Mouse (Mus musculus): ENCODE results near the gene Abcc8. TPM values are rescaled to one million over a fixed set of nuclear protein-coding genes. Genes with fewer than 3 reads are reported as not detected.
A peak's percentile ranks its signal among the peaks of the same experiment; 100 is the strongest.

Abcc8 gene
- total RNA-seq, 2 experiments from 2014 or later, result 3.2 to 6.2 TPM

GRCm38 (mm10) chr7:46161615-46162014 lies 18.2 kb downstream of the Abcc8 start:
- intact Hi-C loops (cut with DNase I), result no loop called here
- DNase-seq, result no peak

- intact Hi-C loops (cut with DNase I), result no loop called here
- DNase-seq, result no peak
Measured at GRCm38 (mm10) chr7:46157746-46158145, 22.1 kb downstream of the Abcc8 start.

DNA sequence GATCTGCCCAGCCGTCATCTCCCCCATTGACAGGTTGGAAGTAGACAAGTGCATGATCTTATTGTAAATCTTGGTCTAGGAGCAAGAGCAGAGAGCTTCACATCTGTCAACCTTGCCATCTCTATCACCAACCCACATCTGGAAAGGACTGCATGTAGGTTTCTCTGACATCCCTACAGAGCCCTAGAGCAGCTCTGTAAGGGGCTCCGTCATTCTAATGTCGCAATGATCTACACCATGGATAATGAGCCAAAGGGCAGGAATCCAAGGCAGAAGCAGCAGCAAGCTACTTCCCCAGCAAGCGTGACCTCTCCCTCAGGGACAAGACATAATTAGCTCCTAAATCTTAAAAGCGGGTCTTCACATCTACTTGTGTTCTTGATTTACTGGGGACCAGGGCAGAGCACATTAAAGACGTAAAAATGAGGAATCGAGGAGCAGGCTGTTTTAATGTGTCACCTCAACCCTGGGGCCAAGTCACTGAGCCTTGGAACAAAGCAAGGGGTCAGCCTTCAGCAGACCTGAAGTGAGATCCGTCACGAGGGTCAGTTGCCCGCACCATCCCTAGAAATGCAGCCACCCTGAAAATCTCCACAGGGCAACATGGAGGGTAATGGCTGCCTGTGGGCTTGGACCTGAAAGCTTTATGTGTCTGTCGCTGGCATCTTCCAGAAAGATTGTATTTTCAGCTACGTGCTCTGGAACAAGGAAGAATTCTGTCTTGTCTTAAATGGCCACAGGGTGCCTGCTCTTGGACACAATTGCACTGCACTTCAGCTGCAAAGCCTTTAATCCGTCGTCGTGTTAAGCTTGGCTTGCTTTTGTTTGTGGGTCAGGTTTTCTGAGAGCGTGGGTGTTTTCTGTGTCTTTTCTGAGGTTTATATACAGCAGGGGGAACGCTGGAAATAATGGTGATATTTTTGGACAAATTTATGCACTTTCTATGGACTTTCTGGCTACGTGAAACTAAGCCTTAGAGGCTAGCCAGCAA lies 25.0 kb downstream of the Abcc8 start:
- no peak for DNase-seq
- intact Hi-C loops (cut with DNase I), result no loop called here

DNA sequence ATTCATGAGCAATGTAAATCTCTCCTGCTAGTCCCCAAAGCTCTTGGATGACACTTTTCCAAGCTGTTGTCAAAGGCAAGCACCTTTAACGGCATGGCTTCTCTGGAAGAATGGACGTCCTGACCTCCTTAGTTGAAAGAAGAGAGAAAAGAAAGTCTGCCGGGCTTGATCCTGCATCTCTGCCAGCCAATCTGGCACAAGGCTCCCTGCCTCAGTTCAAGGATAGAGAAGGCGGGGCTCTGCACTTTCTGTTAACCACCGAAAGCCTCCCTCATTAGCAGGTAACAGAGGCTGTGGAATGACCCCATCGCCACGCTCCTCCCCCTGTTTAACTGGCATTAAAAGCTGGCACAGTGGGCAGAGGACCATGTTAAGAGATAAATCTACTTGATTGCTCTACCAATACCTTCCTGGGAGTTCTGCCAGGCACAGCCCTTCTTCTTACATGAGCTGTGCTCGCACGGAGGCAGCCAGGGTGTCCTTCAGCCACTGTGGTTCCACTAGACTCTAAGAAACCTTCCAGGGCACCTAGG lies 26.9 kb downstream of the Abcc8 start:
- intact Hi-C loops (cut with DNase I), result no loop called here
- no peak for DNase-seq

DNA sequence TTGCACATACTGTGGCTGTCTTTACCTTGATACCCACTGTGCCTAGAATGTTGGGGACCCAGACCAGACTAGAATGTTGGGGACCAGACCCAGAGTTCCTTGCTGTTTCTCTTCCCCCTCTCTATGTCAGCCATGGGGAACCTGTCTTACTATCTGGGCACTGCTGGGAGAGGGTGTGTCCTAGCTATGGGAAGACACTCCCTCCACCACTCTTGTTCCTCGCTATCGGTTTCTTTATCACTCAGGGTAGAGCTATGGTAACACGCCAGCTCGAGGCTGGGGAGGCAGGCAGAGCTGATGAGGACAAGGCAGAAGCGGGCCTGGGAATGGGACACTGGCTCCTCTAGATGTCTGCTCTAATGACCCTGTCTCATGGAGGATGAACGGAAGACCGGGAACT lies 32.4 kb downstream of the Abcc8 start:
- DNase-seq, result no peak
- intact Hi-C loops (cut with DNase I), result no loop called here

- DNase-seq, result no peak
- intact Hi-C loops (cut with DNase I), result no loop called here
Measured at GRCm38 (mm10) chr7:46146675-46147308, 33.0 kb downstream of the Abcc8 start.

DNA sequence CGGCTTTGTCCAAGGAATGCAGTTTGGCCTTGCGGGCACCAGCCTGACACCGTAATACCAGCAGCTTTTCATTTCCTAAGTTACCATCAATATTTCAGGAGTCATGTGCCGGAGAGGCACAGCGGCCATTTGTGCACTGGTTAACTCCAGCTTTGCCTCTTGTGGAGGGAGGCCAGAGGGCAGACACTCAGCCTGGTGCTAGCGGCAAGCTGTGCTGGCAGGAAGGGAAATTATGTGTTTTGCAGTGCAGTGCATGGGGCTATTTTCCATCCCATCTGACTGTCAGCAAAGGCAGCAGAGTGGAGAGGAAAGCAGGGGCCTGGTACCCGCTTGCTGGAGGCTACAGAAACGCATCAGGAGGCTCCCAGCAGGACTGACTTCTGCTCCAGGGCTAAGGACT lies 35.8 kb downstream of the Abcc8 start:
- intact Hi-C loops (cut with DNase I), result no loop called here
- no peak for DNase-seq

DNA sequence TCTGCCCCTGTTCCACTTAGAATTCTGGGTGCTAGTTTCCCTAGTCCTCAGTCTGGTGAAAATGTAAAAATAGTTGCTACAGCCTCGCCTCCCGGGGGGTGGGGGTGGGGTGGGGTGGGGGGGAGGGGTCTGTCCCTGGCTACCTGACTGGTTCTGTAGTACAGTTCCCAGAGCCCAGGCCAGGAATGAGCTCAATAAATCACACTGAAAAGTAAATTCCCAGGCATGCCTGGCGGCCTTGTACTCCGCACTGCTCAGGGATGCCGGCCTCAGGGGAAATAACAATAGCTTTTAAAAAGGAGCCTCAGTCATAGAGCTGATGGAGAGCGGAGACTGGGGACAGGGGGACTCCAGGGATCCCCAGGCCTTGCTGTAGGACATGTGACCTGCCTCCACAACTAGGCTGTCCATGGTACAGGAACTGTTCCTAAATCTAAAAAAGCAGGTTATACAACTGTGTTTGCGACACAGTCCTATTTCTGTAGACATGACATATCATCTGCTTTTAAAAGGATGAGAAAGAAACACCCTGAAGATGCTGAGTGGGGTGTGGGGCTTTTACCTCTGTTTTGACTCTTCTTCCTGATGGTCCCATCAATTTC lies 41.4 kb downstream of the Abcc8 start:
- DNase-seq, result no peak
- intact Hi-C loops (cut with DNase I), result no loop called here

DNA sequence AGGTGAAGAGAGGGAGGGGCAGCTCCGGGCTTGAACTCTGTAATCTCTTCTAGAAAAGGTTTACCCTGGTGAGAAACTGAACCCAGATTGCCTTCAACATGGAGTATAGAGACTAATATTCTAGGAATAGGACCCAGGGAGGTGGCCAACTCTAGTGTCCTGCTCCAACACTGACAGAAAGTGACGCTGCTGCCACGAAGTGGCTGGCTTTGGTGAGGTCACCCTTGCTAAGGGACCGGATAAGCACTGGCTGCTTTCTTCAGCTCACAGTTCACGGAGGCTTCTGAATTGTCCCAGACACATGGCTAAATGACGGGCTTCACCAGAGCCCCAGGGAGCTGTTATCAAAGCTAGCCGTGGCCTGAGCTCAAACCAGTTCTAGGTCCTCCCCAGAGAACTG lies 46.0 kb downstream of the Abcc8 start:
- intact Hi-C loops (cut with DNase I), result loop anchor here (2.0 kb wide), 1 partner anchor 33 kb away; the partner anchor contains the start of gene Kcnj11
- DNase-seq, result no peak

- no peak for DNase-seq
- intact Hi-C loops (cut with DNase I), result loop anchor here (2.0 kb wide), 1 partner anchor 31 kb away; the partner anchor contains the start of gene Kcnj11
Measured at GRCm38 (mm10) chr7:46132229-46132628, 47.6 kb downstream of the Abcc8 start.

- intact Hi-C loops (cut with DNase I), result loop anchor here (2.0 kb wide), 1 partner anchor 31 kb away; the partner anchor contains the start of gene Kcnj11
- DNase-seq, result no peak
Measured at GRCm38 (mm10) chr7:46131806-46132205, 48.0 kb downstream of the Abcc8 start.

GRCm38 (mm10) chr7:46131266-46131665 lies 48.6 kb downstream of the Abcc8 start:
- no peak for DNase-seq
- intact Hi-C loops (cut with DNase I), result no loop called here

GRCm38 (mm10) chr7:46130723-46131122 lies 49.1 kb downstream of the Abcc8 start:
- intact Hi-C loops (cut with DNase I), result no loop called here
- DNase-seq, result no peak

DNA sequence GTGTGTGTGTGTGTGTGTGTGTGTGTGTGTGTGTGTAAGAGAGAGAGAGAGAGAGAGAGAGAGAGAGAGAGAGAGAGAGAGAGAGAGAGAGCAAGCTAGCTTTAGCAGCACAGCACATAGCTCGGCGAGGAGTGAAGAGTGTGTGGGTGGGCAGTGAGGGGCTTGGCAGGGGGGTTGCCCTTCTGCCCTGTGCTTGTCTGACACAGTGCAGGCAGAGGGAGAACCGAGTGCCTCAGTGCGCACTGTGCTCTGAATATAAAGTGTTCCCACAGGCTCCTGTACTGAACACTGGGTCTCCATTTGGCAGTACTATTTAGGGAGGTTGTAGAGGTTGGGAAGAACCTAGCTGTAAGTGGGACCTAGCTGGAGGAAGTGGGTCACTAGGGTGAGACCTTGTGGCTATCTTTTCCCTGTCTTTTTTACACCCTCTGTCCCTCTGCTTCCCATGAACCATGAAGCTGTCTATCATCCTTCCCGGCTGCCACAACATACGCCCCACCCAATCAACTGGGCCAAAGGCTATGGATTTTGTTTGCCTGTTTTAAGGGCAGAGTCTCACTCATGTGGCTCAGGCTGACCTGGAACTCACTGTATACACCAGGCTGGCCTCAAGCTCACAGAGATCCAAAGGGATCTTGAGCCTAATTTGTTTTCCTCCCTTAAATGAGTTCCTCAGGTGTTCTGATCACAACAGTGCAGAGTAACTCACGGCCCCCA lies 50.2 kb downstream of the Abcc8 start:
- intact Hi-C loops (cut with DNase I), result no loop called here
- no peak for DNase-seq

GRCm38 (mm10) chr7:46128196-46128595 lies 51.6 kb downstream of the Abcc8 start:
- intact Hi-C loops (cut with DNase I), result no loop called here
- DNase-seq, result no peak

DNA sequence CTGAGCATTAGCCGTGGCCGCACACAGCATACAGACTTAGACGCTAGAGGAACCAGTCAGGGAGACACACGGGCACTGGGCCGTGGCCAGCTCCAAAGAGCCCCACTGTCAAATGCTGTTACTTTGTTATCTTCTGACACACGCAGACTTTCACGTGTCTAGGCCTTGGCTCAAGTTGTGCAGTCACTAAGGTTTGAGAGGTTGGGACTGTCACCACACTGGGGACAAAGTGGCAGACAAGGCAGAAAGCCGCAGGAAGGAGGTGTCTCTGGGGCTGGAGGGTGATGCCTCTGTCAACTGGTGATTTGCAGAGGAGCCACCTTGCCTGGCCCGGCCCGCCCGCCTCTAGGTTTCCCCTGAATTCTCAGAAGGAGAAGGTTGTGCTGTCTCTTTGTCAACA lies 54.5 kb downstream of the Abcc8 start:
- no peak for DNase-seq
- intact Hi-C loops (cut with DNase I), result no loop called here

DNA sequence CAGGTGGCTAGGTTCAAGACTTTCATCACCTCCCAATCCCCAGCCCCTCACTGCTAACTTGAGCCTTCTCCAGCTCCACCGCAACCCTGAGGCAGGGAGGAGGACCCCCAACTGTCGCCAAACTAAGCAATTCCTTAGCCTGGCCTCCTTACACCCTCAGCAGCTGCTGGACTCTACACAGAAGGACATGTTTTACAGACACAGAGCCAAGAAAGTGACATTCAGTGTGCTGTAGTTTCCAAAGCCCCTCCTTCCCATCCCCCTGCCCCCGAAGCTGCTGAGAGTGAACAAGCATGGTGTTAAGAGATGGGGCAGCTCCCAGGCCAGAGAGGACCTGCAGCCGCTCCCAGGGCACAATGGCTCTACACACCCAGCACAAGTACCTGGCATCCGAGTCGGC lies 55.4 kb downstream of the Abcc8 start:
- no peak for DNase-seq
- intact Hi-C loops (cut with DNase I), result no loop called here

DNA sequence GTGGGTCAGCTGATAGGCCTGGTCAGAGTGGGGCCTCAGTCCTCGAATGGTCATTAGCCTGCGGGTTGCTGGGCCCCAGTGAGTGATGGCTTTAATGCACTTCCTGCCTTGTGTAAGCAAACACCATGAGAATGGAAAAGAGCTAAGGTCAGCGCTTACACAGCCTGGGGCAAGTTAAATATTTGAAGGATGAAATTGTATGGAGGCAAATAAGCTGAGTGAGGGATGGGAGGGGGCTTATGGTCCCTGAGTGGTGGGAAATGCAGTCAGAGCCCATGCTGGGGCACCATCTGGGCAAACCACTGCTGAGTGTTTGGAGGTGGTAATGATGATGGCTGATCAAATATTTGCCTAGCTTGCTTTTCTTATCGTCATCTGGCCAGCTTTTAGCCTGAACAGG lies 56.9 kb downstream of the Abcc8 start:
- DNase-seq, result no peak
- intact Hi-C loops (cut with DNase I), result no loop called here

GRCm38 (mm10) chr7:46117035-46117434 lies 62.8 kb downstream of the Abcc8 start:
- DNase-seq, result no peak
- intact Hi-C loops (cut with DNase I), result loop anchor here (10.0 kb wide), 1 partner anchor 258 kb away; the partner anchor contains the start of gene Myod1

- peak; percentile 60 to 66 for DNase-seq
- intact Hi-C loops (cut with DNase I), result loop anchor here (10.0 kb wide), 1 partner anchor 259 kb away; the partner anchor contains the start of gene Myod1
Measured at GRCm38 (mm10) chr7:46116118-46116581, 63.7 kb downstream of the Abcc8 start.
